Mouse (Mus musculus) layer of hippocampus, adult 8-10 months (tissue): Measurements from ENCODE around the gene Hs3st1. TPM values are rescaled to one million over a fixed set of nuclear protein-coding genes. Genes with fewer than 3 reads are reported as not detected.

Source experiments
- DNase-seq, 2 experiments: peaks; one replicate each; pipeline ENCODE4 v3.0.0; 2022; ENCODE audit warnings: low spot score in 2 of 2
- total RNA-seq, 4 experiments: library from RNA; stranded (reverse); gene quantifications; 2 replicates each; pipeline ENCODE4 v1.2.4; 2022

The Hs3st1 gene
- total RNA-seq, 4 experiments from 2014 or later = 17.8 to 26.1 (median 22.5) TPM

DNA sequence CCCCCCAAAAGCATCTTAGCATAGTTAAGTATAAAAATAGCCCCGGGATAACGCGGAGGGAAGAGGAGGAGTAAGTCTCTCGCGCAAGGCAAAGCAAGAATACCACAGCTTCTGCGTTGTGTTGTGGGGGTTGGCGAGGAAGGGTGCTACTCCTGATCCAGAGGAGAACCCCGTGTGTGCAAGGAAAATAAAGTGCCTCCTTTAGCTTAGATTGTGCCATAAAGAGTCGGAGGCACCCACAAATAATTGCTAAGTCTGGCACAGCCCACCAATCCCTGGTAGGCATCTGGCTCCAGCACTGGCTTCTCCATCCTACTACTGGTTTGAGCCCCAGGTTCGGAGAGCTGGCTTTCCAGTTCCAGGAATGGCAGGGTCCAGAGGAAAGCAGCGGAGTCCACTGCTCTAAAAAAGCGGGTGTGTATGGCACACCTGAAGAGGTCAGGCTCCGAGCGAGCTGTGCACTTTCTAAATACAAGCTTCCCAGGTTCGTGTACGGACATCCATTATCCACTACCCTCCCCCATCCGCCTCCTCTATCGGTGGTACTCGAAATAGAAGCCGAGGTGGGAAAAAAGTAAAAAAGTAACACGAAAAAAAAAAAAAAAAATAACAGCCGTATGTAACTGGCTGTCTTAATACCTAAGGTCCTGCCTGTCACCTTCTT lies 111.9 kb downstream of the Hs3st1 start:
- no peak for DNase-seq

DNA sequence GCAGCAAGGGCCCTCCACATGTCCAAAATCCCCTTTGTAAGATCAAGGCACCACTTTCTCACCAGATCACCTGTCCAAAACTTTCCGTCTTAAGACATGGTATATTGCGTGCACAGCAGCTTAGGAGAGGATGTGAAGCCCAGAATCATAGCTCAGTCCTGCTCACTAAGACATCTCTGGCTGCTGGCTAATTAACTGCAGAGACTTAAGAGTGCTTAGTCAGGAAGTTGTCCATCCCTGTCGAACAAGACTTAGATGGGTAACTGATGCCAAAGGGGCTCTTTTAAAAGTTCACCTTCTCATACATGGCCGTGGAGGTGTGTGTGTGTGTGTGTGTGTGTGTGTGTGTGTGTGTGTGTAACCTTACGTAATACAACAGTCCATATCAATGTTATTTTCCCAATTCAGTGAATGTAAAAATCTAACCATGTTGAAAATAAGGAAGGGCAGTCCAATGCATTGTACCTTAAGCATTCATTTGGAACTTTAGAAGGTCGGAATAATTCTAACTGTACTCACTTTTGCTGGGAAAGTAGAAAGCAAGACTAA lies 113.0 kb downstream of the Hs3st1 start:
- DNase-seq = no peak

GRCm38 (mm10) chr5:39639438-39640177 lies 115.7 kb downstream of the Hs3st1 start:
- peak; percentile 69 to 85 for DNase-seq

DNA sequence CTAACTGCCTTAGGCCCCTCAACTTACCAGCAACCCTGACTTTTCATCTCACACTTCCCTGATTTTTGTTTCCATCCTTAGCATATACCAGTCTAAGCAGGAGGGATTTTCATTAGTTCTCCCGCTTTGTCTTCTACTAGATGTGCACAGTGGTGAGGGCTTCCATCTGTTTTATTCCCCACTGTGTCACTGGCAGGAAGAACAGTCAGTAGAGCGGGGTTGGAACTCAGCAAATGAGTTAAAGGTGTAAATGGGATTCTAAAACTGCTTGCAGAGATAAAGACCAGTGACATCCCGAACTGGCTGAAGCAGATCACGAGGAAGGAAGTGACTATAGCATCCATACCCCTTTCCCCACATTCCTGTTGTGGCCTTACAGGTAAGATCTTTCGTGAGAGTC lies 116.3 kb downstream of the Hs3st1 start:
- no peak for DNase-seq

DNA sequence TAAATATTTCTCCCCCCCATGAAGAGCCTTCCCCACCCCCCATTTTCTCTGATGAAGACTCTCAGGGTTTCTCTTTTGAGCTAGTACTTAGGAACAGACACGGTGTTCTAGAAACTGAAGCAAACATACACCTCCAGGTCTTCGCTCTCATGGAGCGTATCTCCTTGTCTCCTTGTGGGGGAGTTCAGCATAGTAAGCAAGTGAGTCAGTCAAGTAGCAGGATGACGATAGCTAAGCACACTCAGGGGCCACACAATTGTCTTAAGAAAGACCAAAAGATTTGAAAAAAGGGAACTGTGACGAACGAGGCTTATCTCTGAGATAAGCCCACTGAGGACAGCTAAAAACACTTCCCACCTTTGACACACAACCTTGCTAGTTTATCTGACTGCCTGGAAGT lies 117.4 kb downstream of the Hs3st1 start:
- no peak for DNase-seq

DNA sequence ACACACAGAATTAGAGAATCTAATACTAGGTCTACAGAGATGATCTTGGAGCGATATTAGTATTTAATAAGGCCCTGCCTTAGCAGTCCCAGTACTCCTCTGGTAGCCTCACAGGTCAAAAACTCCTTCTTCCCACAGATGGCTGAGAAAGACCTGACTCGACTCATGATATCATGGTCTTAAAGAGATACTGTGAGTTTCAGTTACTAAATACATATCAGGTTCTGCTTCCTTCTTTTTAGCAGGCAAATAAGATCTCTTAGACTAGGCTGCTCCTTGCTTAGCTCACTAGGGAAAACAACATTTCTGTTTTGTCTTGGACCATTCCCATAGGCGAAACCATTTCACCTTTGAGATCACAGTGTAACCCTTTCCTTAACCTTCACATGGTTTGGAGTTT lies 119.2 kb downstream of the Hs3st1 start:
- no peak for DNase-seq

DNA sequence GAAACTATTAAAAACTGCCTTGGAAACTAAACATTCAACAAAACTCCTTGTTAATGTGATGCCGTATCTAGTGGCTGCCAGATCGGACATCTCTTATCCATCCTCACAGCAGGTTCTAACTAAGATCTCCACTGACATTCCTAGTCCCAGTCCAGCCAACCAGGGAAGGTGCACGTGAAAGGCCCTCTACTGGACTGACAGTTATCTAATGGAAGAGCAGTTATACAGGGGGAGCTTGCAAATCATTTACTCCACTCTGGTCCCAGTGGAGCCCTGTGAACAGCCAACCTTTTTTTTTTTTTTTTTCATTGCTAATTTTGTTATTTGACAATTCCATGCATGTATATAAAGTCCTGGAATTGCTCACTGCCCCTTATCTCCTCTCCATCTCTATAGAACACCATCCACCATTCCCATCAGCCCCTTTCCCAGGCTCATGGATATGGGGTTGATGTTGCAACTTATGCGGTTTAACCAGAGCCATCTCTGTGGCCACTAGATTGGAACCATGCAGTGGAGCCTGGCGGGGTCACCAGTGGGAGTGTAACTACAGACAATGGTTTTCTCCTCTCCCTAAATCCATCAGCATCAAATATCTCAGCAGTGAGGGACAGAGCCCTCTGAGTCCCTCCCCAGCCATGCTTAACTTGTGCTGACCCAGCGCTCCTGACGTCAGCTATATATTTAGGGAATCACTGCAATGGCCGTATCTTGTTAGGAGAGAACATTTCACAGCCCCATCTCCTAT lies 120.8 kb downstream of the Hs3st1 start:
- DNase-seq = no peak

DNA sequence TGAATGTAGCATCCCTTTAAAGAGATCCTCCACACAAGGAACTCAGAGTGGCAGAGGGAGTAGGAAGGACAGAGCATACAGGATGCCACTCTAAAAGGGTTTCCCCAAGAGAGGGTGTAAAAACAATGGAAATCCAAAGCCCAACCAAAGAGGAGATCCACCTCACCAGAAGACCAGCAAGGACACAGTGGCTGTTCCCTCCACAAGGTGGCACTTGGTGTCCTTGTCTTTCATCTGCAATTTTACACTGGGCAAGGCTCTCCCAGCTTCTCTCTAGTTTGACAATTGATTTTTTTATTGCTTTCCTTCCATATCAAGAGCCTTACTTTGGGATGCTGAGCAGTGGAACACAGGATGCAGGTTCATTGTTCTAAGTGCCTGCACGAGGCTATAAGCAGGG lies 122.1 kb downstream of the Hs3st1 start:
- DNase-seq = no peak

DNA sequence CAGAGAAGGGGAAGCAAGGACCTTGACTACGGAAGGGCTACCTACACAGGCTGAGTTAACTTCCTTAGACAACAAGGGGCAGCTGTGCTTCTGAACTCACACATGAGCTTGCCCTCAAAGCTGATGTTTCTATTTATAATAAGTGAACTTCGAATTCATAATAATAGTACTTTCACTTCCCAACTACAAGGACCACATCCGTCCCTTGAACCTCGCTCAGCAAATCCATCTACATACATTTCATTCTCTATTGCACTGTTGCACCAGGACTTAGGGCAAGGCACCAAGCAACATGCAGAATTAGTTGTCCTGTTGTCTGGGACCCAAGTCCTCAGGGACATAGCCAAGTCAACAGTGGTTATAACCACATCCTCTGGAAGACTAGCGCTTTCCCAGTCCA lies 124.4 kb downstream of the Hs3st1 start:
- no peak for DNase-seq

DNA sequence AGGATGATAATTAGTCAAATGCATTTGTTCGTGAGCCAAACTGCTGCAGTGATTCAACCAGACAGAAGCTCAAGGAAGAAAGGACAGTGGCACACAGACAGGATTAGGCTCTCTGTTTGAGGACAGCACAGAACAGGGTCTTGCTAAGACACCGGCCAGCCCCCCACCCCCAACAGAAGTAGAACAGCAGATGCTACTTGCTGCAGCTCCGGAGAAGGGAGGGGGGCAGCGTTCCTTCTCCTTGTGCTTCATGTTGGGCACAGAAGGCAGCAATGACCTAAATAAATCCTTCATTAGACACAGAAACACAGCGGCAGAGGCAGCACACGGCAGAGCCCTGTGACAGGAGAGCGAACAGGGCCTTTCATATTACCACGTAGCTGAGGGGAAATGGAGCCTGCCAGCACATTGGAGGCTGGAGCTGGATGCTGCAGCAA lies 130.2 kb downstream of the Hs3st1 start:
- DNase-seq = no peak

DNA sequence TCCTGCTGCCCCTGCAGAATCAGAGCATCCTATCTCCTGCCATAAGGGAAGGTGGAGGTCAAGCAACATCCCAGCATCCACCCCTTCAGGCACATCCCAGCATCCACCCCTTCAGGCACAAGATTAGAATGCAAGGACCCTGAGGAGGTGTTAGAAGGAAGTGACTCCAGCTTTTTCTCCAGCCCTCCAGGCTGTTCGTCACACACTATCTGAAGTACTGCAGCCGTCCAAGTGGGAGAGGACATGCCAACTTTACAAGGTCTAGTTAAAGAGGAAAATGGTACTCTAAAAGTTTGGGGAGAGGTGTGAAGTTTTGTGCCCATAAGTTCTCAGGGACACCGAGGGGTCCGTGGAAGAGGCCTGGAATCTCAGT lies 131.1 kb downstream of the Hs3st1 start:
- DNase-seq = no peak

DNA sequence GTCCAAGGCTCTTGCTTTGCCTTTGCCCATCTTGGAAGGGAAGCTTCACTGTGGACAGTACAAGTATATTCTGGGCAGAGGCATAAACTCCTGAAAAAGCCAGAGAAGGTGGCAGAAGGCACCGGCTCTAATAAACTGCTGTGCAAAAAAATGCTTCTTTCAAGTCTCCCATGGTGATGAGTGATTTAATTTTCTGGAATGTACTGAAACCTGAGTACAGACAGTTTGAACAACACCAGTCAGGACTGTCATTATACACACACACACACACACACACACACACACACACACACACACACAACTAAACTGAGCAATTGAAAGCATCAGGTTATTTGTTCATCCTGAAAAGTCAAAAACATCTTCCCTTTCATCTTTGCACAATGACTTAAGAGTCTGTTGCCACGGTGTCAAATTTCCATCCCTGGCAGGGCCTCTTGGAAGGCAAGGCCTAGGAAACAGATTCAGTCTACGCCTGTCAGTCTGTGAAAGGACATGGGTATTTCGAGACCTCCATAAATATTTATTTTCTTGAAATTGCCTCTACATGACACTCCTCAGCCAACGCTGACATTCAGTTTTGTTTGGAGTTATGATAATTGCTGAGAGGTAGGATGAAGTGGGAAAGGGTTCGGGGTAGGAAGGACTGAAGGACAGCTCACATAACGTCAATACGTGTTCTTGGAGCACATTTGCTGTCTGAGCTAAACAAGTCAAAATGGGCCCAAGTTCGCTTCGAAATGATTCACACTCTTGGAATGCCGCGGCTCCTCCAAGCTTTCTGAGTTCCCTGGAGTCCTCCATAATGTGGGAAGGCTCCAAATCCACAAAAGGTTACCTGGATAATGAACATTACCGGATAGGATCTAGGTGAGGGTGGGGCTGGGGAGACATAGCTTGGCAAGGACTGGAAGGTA lies 131.7 kb downstream of the Hs3st1 start:
- no peak for DNase-seq

DNA sequence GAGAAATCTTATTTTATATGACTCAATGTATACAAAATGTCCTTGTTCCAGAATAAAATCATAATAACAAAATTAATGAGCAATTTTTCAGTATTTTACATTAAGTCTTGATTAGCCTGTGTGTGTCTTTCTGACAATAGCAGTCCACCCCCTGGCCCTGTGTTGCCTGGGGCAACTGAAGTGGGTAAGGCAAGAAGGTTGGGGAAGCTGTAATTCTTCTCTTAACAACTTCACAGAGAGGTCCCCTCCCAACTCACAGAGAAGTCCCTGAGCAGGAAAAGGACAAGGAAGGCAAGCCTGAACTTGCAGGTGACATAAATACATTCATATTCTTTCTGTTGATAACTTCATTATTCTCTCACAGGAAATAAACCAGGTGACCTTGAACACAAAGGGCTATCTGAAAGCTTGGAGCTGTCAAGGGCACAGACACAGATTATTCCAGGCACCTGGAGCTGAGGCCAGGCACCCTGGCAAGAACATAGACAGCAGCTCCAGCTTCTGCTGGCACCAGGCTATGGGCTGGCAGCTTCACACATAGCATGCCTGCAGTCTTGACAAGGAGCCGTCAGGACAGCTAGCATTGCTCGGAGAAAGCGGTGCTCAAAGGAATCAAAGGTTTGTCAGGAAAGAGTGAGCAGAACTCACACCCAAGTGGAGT lies 134.9 kb downstream of the Hs3st1 start:
- DNase-seq = no peak

- DNase-seq = no peak
These were observed 137.8 kb downstream of the Hs3st1 start for GRCm38 (mm10) chr5:39617354-39617977.

- DNase-seq = no peak
These were observed 140.1 kb downstream of the Hs3st1 start for GRCm38 (mm10) chr5:39615202-39615601.

- no peak for DNase-seq
These were observed 141.7 kb downstream of the Hs3st1 start for GRCm38 (mm10) chr5:39613534-39613933.

DNA sequence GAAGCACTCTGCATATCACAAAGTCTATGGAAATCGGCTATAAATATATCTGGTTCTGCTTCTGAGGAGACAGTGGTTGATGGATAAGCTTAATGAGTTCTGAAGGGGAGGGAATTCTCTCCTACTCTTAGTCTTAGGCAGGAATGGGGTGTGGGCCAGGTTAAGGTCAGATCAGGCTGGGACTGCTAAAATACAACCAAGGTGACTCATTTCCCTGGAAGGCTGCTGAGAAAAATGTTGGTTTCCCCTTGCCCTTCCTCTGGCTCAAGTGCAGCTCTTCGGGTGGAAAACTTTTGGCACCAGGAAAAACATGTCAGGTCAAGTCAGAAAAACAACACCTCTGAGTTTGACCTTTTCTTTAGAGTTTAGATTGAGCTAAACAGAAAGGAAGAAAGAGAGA lies 143.0 kb downstream of the Hs3st1 start:
- no peak for DNase-seq

DNA sequence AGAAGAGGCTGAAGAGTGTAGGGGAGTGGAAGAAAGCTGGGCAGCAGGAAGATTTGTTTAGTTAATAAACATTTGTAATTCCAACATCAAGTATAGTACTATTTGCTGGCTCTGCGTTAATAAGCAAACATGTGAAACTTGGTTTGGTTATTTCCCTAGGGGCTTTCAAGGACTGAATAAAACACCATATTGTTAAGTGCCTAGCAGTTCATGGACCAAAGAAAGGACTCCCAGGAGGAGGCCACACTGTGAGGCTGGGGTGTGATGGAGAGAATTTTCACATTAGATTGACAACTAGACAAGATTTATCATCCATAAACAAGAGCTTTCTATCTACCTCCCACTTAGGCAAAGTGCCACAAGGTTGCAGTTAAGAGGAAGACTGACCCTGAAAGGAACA lies 147.0 kb downstream of the Hs3st1 start:
- DNase-seq = no peak

DNA sequence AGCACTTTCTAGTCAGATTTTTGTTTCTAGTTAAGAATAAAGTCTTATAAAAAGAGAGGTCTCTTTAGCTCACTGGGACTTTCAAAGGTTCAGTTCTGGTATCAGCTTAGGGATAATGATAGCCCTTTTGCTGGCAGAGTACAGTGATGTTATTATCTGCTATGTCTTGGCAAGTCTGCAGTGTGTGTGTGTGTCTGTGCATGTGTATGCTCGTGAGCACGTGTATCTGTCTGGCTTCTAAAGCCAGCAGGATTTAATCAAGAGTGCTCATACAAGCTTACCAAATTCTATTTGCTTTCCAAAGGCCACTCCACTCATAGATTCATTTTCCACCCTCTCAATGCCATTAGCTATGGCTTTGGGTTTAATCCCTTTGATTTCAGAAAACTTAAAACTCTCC lies 160.5 kb downstream of the Hs3st1 start:
- DNase-seq = no peak
